Mouse (Mus musculus) forebrain, embryonic 15.5 days (tissue): ENCODE measurements around the gene Tubb2b. TPM values are rescaled to one million over a fixed set of nuclear protein-coding genes. Genes with fewer than 3 reads are reported as not detected.
"Not testable (repeated sequence)": the region's sequence is repeated elsewhere in the genome, so short reads cannot be mapped to it uniquely, and the experiment has no call there.

ENCODE experiments used
- ATAC-seq: fragments of 200-750 bp; cut with Nextera tagmentation; replicated peaks from 2 replicates; pipeline ENCODE4 v1.8.0; 2017; ENCODE audit warnings: mild to moderate bottlenecking, moderate TSS enrichment, moderate library complexity
- H3K27ac ChIP-seq: fragments of 300-500 bp; sonication (generic); replicated peaks from 2 replicates; pipeline ENCODE4 v1.5.1; 2015; ENCODE audit warnings: mild to moderate bottlenecking, inconsistent platforms
- H3K27me3 ChIP-seq: fragments of 300-500 bp; sonication (generic); 2 replicates; pipeline ENCODE4 v1.6.1; 2015; ENCODE audit warnings: inconsistent platforms
- H3K36me3 ChIP-seq: fragments of 300-500 bp; sonication (generic); 2 replicates; pipeline ENCODE4 v1.6.1; 2015; ENCODE audit warnings: mild to moderate bottlenecking, inconsistent platforms
- H3K4me1 ChIP-seq: fragments of 300-500 bp; sonication (generic); 2 replicates; pipeline ENCODE4 v1.6.1; 2015; ENCODE audit warnings: inconsistent platforms
- H3K4me2 ChIP-seq: fragments of 300-500 bp; sonication (generic); replicated peaks from 2 replicates; pipeline ENCODE4 v1.6.1; 2015; ENCODE audit warnings: mild to moderate bottlenecking, inconsistent platforms
- H3K4me3 ChIP-seq: fragments of 300-500 bp; sonication (generic); 2 replicates; pipeline ENCODE4 v1.5.1; 2015; ENCODE audit warnings: mild to moderate bottlenecking, inconsistent platforms
- H3K9ac ChIP-seq: fragments of 300-500 bp; sonication (generic); replicated peaks from 2 replicates; pipeline ENCODE4 v1.6.1; 2015; ENCODE audit warnings: mild to moderate bottlenecking, inconsistent platforms
- H3K9me3 ChIP-seq: fragments of 300-500 bp; sonication (generic); 2 replicates; pipeline ENCODE4 v1.6.1; 2016; ENCODE audit warnings: inconsistent platforms
- WGBS: fragments of 180-500 bp; shearing (Covaris S2); methylation state at CpG from one replicate; pipeline ENCODE4 v1.1.7; 2015; ENCODE audit warnings: mixed read lengths; 5-methylcytosine and 5-hydroxymethylcytosine counted together
- polyA plus RNA-seq: library from polyadenylated mRNA; unstranded; fragments of >200 nt; fragmentation: Nextera tagmentation; extraction: Ambion mirVana; gene quantifications from 2 replicates; pipeline ENCODE4 v1.2.1, GENCODE M21; 2015

Gene Tubb2b
- polyA plus RNA-seq, 1 experiment from 2014 or later, result 926 TPM

DNA sequence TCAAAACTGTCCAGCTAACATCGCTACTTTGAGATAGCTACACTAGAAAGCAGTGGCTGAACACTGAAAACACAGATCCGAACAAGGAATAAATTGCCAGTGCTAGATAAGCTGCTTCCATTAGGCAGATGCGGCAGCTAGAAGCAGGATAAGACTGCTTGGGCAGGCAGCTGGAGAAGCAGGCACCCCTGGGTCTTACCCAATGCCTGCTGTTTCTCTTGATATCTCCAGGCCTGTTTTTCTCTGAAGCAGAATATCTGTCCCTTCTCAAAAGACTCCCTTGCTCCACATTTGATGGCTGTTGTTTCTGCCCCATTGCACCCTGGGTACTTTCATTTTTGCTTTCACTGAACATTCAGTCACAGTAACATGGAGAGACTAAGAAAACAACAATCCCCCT is 29.5 kb downstream of the Tubb2b start:
- H3K27ac ChIP-seq, result no peak overlapping the region
- WGBS, result 80% methylated on average over 3 of the region's 3 CpGs
- no peaks in the 10 kb centered on the region for H3K27me3 ChIP-seq
- ATAC-seq, result no peak
- H3K4me2 ChIP-seq, result no peak overlapping the region
- H3K36me3 ChIP-seq, result no peaks in the 10 kb centered on the region
- H3K9ac ChIP-seq, result no peak overlapping the region
- H3K9me3 ChIP-seq, result no peaks in the 10 kb centered on the region
- H3K4me1 ChIP-seq, result peaks cover 15% of the 10 kb centered on the region
- no peak overlapping the region for H3K4me3 ChIP-seq

DNA sequence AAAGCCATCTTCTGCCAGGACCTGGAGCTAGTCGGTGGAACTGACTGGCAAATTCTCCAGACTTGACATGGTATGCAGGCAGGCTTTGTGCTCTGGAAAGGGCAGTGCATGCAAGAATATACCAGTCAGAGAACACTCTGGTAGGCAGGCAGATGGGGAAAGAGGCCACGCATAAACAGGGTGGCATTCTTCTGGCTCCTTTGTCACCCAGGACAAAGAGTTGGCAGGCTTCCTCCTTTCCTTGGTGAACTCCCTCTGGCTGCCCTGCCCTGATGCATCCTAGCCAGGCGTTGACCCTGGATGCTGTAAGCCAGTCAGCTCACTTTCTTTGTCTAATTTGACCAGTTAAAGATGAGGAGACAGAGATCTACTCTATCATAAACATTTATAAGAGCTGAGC is 33.2 kb downstream of the Tubb2b start:
- H3K4me2 ChIP-seq, result no peak overlapping the region
- peak overlapping the region; percentile 90 for H3K27ac ChIP-seq
- H3K9me3 ChIP-seq, result no peaks in the 10 kb centered on the region
- no peaks in the 10 kb centered on the region for H3K36me3 ChIP-seq
- no peaks in the 10 kb centered on the region for H3K27me3 ChIP-seq
- no peak overlapping the region for H3K4me3 ChIP-seq
- no peak overlapping the region for H3K9ac ChIP-seq
- no peak; the same call in 1 of the 2 replicates for ATAC-seq
- 42% methylated on average over 3 of the region's 3 CpGs for WGBS
- peaks cover 27% of the 10 kb centered on the region for H3K4me1 ChIP-seq

DNA sequence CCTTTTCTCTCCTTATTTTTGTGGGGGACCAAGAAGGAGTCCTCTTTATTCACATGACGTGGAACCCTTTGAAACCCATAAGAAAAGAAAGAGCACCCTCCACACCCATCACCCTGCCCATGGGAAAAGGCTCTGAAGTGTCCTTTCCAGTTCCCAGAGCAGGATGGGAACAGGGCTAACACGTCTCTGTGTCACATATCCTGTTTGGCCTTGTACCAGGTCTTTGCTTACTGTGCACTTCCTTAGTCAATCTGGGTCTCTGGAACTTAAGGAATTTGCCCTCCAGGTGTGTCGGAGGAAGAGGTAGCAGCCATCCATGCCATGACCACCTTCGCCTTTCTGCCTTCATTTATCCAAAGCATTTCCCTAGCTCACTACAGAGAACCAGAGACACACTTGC is 33.8 kb downstream of the Tubb2b start:
- H3K4me1 ChIP-seq, result peaks cover 27% of the 10 kb centered on the region
- WGBS, result 42% methylated on average over 4 of the region's 4 CpGs
- peak; percentile 77 for ATAC-seq
- H3K9me3 ChIP-seq, result no peaks in the 10 kb centered on the region
- H3K9ac ChIP-seq, result no peak overlapping the region
- no peaks in the 10 kb centered on the region for H3K27me3 ChIP-seq
- H3K4me3 ChIP-seq, result no peak overlapping the region
- peak overlapping the region; percentile 36 for H3K4me2 ChIP-seq
- peak overlapping the region; percentile 90 for H3K27ac ChIP-seq
- no peaks in the 10 kb centered on the region for H3K36me3 ChIP-seq

DNA sequence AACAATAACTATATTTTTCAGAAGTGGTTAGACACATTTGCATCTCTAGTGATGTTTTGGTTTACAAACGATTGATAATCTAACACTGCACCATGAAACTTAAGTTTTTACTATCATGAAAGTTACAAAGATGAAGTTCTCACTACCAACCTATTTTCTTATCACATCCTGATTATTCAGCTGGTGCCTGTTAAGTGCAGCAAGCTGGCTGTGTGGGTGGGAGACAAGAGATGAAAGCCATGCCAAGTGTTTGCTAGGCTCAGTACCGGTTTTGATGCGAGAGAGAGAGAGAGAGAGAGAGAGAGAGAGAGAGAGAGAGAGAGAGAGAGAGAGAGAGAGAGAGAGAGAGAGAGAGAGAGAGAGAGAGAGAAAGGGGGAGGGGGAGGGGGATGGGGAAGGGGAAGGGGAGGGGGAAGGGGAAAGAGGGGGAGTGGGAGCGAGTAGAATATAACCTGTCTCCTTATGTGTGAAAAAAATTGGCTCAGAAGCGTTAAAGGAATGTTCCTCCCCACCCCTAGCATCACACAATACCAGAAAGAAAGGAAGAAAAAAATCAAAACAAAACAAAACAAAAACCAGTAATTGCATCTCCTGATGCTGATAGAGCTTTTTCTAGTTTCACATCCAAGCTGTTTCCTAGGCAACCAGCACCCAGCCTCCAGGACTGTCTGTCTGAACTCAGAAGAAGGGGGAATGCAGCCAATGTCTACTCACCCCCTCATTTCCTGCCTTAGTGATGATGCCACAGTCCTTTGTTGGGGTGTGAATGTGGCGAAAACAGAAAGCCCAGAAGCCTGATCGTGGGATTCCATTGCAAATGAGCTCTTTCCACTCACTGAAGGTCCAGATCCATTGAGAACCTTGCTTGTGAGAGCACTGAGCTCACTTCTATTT is 34.5 kb downstream of the Tubb2b start:
- no peaks in the 10 kb centered on the region for H3K9me3 ChIP-seq
- no peak overlapping the region for H3K9ac ChIP-seq
- H3K27ac ChIP-seq, result peak overlapping the region; percentile 90
- peak overlapping the region; percentile 16; the same call in 1 of the 2 replicates for H3K4me3 ChIP-seq
- ATAC-seq, result peak; percentile 98
- no peaks in the 10 kb centered on the region for H3K36me3 ChIP-seq
- H3K4me2 ChIP-seq, result peak overlapping the region; percentile 36
- H3K27me3 ChIP-seq, result no peaks in the 10 kb centered on the region
- peaks cover 27% of the 10 kb centered on the region for H3K4me1 ChIP-seq
- 11% methylated on average over 6 of the region's 7 CpGs for WGBS

DNA sequence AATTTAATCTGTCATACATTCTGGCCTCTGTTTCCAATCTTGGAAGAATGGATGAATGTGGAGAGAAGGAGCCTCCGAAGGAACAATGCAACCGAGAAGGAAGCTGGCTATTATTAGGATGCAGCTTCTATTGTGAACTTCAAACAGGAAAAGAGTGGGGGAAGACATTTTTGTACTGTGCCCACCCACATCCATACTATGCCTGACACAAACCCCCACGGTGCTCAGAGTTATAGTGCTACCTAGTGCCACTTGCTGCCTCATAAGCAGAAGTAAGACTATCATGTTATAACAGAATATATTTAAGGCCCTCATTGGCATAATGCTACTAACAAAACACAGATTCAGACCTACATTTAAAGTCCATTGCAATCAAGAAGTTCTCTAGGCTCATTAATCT is 40.9 kb downstream of the Tubb2b start:
- peaks cover 28% of the 10 kb centered on the region for H3K4me1 ChIP-seq
- H3K9me3 ChIP-seq, result no peaks in the 10 kb centered on the region
- no peaks in the 10 kb centered on the region for H3K36me3 ChIP-seq
- H3K4me3 ChIP-seq, result no peak overlapping the region
- no peaks in the 10 kb centered on the region for H3K27me3 ChIP-seq
- 48% methylated on average over 3 of the region's 3 CpGs for WGBS
- ATAC-seq, result no peak
- no peak overlapping the region for H3K9ac ChIP-seq
- H3K4me2 ChIP-seq, result no peak overlapping the region
- peak overlapping the region; percentile 87 for H3K27ac ChIP-seq

DNA sequence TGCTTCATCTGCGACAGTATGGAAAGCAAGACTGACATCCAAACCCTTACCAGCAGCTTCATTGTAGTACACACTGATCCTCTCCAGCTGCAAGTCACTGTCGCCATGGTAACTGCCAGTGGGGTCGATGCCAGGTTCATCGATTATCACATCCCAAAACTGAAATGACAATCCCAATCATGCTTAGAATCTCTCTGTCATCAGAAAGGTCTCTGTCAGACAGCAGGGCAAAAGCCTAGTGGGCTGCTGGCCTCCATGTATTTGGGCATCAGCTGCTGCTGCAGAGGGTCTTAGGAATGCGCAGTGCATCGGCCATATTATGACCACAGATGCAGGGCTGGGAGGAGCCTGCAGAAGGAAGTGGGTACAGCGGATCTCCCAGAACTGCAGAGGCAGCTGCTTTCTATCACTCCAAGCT is 41.4 kb downstream of the Tubb2b start:
- Histone ChIP-seq H3K27me3 (no peaks in the 10 kb centered on the region), H3K9me3 (no peaks in the 10 kb centered on the region), H3K27ac (peak overlapping the region; percentile 87), H3K4me1 (peaks cover 28% of the 10 kb centered on the region), H3K4me2 (no peak overlapping the region), H3K36me3 (no peaks in the 10 kb centered on the region), H3K4me3 (no peak overlapping the region), H3K9ac (no peak overlapping the region)
- peak; percentile 85 for ATAC-seq
- WGBS, result 43% methylated on average over 7 of the region's 7 CpGs

DNA sequence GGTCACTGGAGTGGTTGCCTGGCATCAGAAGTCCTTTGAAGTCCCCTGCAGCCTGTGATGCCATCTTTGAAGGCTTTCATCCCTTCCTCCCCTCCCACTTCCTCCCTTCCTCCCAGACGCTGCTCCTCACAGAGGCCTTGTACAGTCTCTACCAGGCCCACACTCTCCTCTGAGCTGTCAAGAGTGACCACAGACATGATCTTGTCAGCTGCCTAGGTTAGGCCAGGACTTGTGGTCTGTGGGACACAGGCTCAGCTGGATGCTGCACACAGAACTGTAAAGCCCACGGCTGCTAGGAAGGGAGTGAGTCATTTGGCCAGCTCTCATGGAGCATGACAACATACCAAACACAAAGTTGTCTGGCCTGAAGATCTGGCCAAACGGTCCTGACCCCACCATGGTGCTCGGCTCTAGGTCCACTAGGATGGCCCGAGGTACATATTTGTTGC is 42.0 kb downstream of the Tubb2b start:
- peak; percentile 39; the same call in 1 of the 2 replicates for ATAC-seq
- Histone ChIP-seq H3K27ac (peak overlapping the region; percentile 87), H3K4me1 (peaks cover 28% of the 10 kb centered on the region)
- H3K4me3 ChIP-seq, H3K36me3 ChIP-seq, H3K9me3 ChIP-seq, H3K9ac ChIP-seq, H3K27me3 ChIP-seq, H3K4me2 ChIP-seq: not testable (repeated sequence)
- 56% methylated on average over 5 of the region's 5 CpGs for WGBS

DNA sequence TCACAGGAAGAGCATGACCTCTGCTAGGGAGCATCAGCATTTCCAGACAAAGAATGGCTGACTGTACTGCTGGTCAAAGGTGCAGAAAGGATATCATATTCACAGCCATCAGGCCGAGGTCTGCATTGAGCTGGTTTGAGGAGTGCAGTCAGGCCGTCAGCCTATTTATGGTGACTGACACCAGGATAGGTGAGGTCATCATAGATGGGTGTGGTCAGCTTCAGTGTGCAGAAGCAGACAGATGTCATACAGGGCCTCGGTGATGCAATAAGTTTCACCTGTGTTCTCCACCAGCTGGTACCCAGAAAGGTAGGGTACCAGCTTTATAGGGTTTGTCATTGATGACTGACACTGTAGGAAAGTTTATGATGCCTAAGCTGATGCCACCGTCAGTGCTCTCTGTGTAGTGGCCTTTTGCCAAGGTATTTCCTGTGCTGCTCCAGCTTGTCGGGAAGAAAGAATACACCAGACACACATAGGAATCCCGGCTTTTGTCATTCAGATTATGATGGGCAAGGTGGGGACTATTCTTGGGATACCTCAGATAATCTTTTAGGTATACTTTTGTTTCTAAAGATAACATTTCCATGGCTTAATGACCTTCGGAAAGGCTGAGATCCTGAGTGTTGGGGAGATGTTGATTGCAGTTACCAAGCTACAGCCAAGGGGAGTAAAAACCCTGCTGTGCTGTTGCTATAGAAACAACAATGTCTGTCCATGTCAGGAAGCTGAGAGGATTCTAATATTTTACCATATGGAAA is 43.0 kb downstream of the Tubb2b start:
- Histone ChIP-seq H3K9me3 (no peaks in the 10 kb centered on the region), H3K4me3 (no peak overlapping the region), H3K9ac (no peak overlapping the region), H3K4me2 (no peak overlapping the region), H3K27ac (peak overlapping the region; percentile 87), H3K36me3 (no peaks in the 10 kb centered on the region), H3K4me1 (peaks cover 28% of the 10 kb centered on the region), H3K27me3 (no peaks in the 10 kb centered on the region)
- 50% methylated on average over 7 of the region's 7 CpGs for WGBS
- peak; percentile 42 for ATAC-seq

DNA sequence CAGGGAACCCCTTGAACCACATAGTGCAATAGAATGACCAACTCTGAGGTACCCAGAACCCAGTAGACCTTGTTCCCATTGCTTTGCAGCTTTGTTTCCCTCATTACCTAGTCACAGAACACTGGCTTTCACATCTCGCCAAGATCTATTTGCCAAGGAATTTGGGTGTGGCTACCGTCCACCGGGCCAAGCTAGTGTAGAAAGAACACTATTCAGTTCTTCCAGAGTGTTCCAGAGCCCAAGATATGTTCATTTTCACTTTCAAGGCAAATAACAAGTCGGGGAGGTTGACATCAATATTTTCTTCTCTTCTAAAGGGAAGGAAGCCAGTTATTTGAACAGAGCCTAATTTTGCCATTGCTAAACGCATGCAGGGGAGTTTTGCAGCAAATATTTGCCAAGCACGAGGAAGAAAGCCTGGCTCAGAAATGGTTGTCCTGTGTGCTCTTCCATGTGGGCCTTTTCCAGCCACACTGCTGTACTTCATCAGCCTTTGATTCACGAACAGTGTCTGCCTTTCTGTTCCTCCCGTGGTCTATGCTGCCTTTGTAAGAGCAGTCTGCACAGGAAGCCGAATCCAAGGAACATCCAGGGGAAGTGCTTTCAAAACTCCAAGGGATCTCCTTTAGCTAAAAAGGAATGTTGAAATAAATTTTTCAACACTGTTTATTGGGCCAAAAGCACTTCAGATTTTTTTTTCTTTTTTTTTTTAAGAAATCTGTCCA is 46.1 kb downstream of the Tubb2b start:
- Histone ChIP-seq H3K27me3 (no peaks in the 10 kb centered on the region), H3K4me2 (no peak overlapping the region), H3K36me3 (no peaks in the 10 kb centered on the region), H3K4me3 (no peak overlapping the region), H3K9ac (no peak overlapping the region), H3K9me3 (no peaks in the 10 kb centered on the region), H3K27ac (no peak overlapping the region), H3K4me1 (peaks cover 24% of the 10 kb centered on the region)
- WGBS, result 68% methylated on average over 9 of the region's 9 CpGs
- no peak for ATAC-seq

DNA sequence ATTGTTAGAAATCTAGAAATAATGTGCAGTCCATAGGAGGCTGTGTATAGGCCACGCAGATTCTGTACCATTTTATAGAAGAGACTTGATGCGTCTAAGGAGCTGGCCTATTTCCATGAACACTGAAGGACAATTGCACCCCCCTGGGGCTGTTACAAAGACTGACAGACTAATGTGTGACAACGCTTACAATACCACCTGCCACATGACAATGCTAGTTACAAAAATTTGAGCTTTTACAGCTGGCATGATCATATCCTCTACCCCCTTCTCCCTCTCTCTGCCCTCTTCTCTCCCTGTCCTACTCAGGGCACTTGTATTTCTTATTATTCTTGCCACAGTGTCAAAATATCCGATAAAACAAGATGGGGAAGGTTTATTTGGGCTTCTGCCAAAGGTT is 48.3 kb downstream of the Tubb2b start:
- Histone ChIP-seq H3K9ac (no peak overlapping the region), H3K4me2 (no peak overlapping the region), H3K4me3 (no peak overlapping the region), H3K4me1 (peaks cover 9% of the 10 kb centered on the region), H3K27me3 (no peaks in the 10 kb centered on the region), H3K9me3 (no peaks in the 10 kb centered on the region), H3K27ac (no peak overlapping the region), H3K36me3 (no peaks in the 10 kb centered on the region)
- ATAC-seq, result no peak
- WGBS, result 54% methylated on average over 4 of the region's 4 CpGs

DNA sequence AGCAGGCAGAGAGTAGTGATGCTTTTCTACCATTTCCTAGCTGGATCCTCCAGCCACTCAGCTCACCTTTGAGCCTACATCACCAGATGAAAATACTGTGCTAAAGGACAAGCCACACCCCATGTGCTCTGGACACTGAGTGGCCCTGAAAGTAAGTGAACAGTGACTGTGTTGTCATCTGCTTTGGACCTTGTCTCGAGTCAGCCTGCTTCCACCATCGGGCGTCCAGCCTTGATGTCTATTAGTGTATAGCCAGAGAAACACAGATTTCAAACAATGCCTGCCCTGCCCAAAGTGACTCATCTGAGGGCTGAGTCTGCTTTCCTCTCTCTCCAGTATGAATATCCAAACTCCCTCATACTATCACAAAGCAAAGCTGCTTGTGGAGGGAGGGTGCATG is 50.5 kb downstream of the Tubb2b start:
- Histone ChIP-seq H3K27ac (no peak overlapping the region), H3K9me3 (no peaks in the 10 kb centered on the region), H3K4me1 (peaks cover 25% of the 10 kb centered on the region), H3K36me3 (0 out of 2 replicates have a peak, but pooled peaks cover 4% of the 10 kb centered on the region), H3K4me3 (no peak overlapping the region), H3K9ac (no peak overlapping the region), H3K27me3 (no peaks in the 10 kb centered on the region), H3K4me2 (no peak overlapping the region)
- no peak for ATAC-seq
- 91% methylated on average over 3 of the region's 3 CpGs for WGBS
